Mouse (Mus musculus) CH12.LX (cell line): ENCODE results near the gene Nelfcd. TPM values are rescaled to one million over a fixed set of nuclear protein-coding genes. Genes with fewer than 3 reads are reported as not detected.

ENCODE experiments used
- DNase-seq: peaks from one replicate; pipeline ENCODE4 v3.0.0-alpha.2; 2013; ENCODE audit errors: extremely low read depth
- H3K27ac ChIP-seq: 2 replicates; pipeline ENCODE4 v1.5.1; 2012; ENCODE audit warnings: low read depth, mild to moderate bottlenecking, control low read depth, moderate library complexity; ENCODE audit not compliant: insufficient read depth
- H3K27me3 ChIP-seq: replicated peaks from 2 replicates; pipeline ENCODE3; 2012; ENCODE audit warnings: inconsistent platforms
- H3K36me3 ChIP-seq, 2 experiments: replicated peaks in 1 of 2; 2 replicates each; pipeline versions ENCODE3 to v1.6.1; 2012; ENCODE audit warnings: inconsistent platforms in 1 of 2, low read length in 1 of 2, mild to moderate bottlenecking in 1 of 2, mixed read lengths in 1 of 2, moderate library complexity in 1 of 2; ENCODE audit not compliant: control insufficient read depth in 1 of 2, insufficient read depth in 1 of 2
- H3K4me1 ChIP-seq, 2 experiments: 2 replicates each; pipeline ENCODE4 v1.6.1; 2012; ENCODE audit warnings: inconsistent platforms in 1 of 2, moderate library complexity in 1 of 2; ENCODE audit not compliant: insufficient read depth in 2 of 2, control insufficient read depth in 1 of 2
- H3K4me2 ChIP-seq: 2 replicates; pipeline ENCODE4 v1.6.1; 2012; ENCODE audit warnings: low read depth, mild to moderate bottlenecking, control low read depth; ENCODE audit not compliant: poor library complexity, insufficient read depth, severe bottlenecking
- H3K4me3 ChIP-seq, 3 experiments: fragments of 150-350 bp in 1 of 3; sonication (generic) in 1 of 3; replicated peaks in 1 of 3; 2 replicates each; pipeline versions ENCODE3 to v1.5.1; 2011 to 2012; ENCODE audit warnings: low read depth in 2 of 3, low read length in 2 of 3, mild to moderate bottlenecking in 2 of 3, moderate library complexity in 2 of 3, control low read depth in 1 of 3, improper control_type of control experiment in 1 of 3, inconsistent platforms in 1 of 3, mixed read lengths in 1 of 3; ENCODE audit not compliant: poor library complexity in 1 of 3
- H3K79me2 ChIP-seq: replicated peaks from 2 replicates; pipeline ENCODE4 v1.6.1; 2012; ENCODE audit warnings: mild to moderate bottlenecking, moderate library complexity; ENCODE audit not compliant: control insufficient read depth, poor library complexity, insufficient read depth, severe bottlenecking; ENCODE audit errors: extremely low read depth
- H3K9ac ChIP-seq: 2 replicates; pipeline ENCODE4 v1.6.1; 2012; ENCODE audit warnings: low read depth, mild to moderate bottlenecking, control low read depth, moderate library complexity; ENCODE audit not compliant: insufficient read depth
- H3K9me3 ChIP-seq: replicated peaks from 2 replicates; pipeline ENCODE3; 2012; ENCODE audit warnings: low read length, inconsistent platforms, mixed read lengths
- BHLHE40 ChIP-seq: IDR thresholded peaks from 2 replicates; pipeline ENCODE4 v1.6.1; 2011; ENCODE audit warnings: mild to moderate bottlenecking, low read depth, low read length, improper control_type of control experiment
- CHD1 ChIP-seq: IDR thresholded peaks from 2 replicates; pipeline ENCODE4 v1.6.1; 2012; ENCODE audit warnings: low read depth, low read length, improper control_type of control experiment, inconsistent platforms
- CHD2 ChIP-seq: IDR thresholded peaks from 2 replicates; pipeline ENCODE4 v1.6.1; 2011; ENCODE audit warnings: low read length, improper control_type of control experiment
- CTCF ChIP-seq, 2 experiments: IDR thresholded peaks in 1 of 2; conservative IDR thresholded peaks in 1 of 2; 2 replicates each; pipeline ENCODE4 v1.5.1; 2011 to 2012; ENCODE audit warnings: low read depth in 2 of 2, low read length in 2 of 2, improper control_type of control experiment in 1 of 2, inconsistent platforms in 1 of 2, mild to moderate bottlenecking in 1 of 2, moderate library complexity in 1 of 2
- E2F4 ChIP-seq: IDR thresholded peaks from 2 replicates; pipeline ENCODE4 v1.6.1; 2011; ENCODE audit warnings: low read depth, low read length, improper control_type of control experiment; ENCODE audit not compliant: insufficient replicate concordance
- ELF1 ChIP-seq: IDR thresholded peaks from 2 replicates; pipeline ENCODE4 v1.6.1; 2014; ENCODE audit warnings: low read depth, mild to moderate bottlenecking, inconsistent platforms, low read length, improper control_type of control experiment
- GABPA ChIP-seq: IDR thresholded peaks from 2 replicates; pipeline ENCODE4 v1.6.1; 2012; ENCODE audit warnings: low read depth, low read length, improper control_type of control experiment, inconsistent platforms; ENCODE audit not compliant: insufficient replicate concordance
- HCFC1 ChIP-seq: IDR thresholded peaks from 2 replicates; pipeline ENCODE4 v1.6.1; 2012; ENCODE audit warnings: low read depth, mild to moderate bottlenecking, inconsistent platforms, low read length, improper control_type of control experiment
- IRF4 ChIP-seq: IDR thresholded peaks from 2 replicates; pipeline ENCODE4 v1.6.1; 2014; ENCODE audit warnings: low read depth, mild to moderate bottlenecking, inconsistent platforms, low read length, improper control_type of control experiment
- JUN ChIP-seq: IDR thresholded peaks from 2 replicates; pipeline ENCODE4 v1.6.1; 2011; ENCODE audit warnings: low read depth, mild to moderate bottlenecking, low read length, improper control_type of control experiment, moderate library complexity; ENCODE audit not compliant: insufficient read depth
- JUND ChIP-seq: conservative IDR thresholded peaks from 2 replicates; pipeline ENCODE4 v1.6.1; 2011; ENCODE audit warnings: low read depth, low read length, improper control_type of control experiment
- KAT2A ChIP-seq: IDR thresholded peaks from 2 replicates; pipeline ENCODE4 v1.6.1; 2012; ENCODE audit warnings: low read length, improper control_type of control experiment, inconsistent platforms; ENCODE audit not compliant: insufficient replicate concordance
- MAFK ChIP-seq: IDR thresholded peaks from 2 replicates; pipeline ENCODE4 v1.6.1; 2011; ENCODE audit warnings: low read length, improper control_type of control experiment; ENCODE audit not compliant: insufficient replicate concordance
- MAX ChIP-seq: IDR thresholded peaks from 2 replicates; pipeline ENCODE4 v1.6.1; 2011; ENCODE audit warnings: low read length, improper control_type of control experiment
- MAZ ChIP-seq: IDR thresholded peaks from 2 replicates; pipeline ENCODE4 v1.6.1; 2012; ENCODE audit warnings: low read depth, mild to moderate bottlenecking, inconsistent platforms, low read length, improper control_type of control experiment, moderate library complexity
- MEF2A ChIP-seq: IDR thresholded peaks from 2 replicates; pipeline ENCODE4 v1.6.1; 2014; ENCODE audit warnings: low read depth, mild to moderate bottlenecking, inconsistent platforms, low read length, improper control_type of control experiment, borderline replicate concordance
- MYC ChIP-seq: IDR thresholded peaks from 2 replicates; pipeline ENCODE4 v1.6.1; 2011; ENCODE audit warnings: low read depth, mild to moderate bottlenecking, improper control_type of control experiment, low read length
- NELFE ChIP-seq: IDR thresholded peaks from 2 replicates; pipeline ENCODE4 v1.6.1; 2011; ENCODE audit warnings: low read depth, low read length, improper control_type of control experiment
- NRF1 ChIP-seq: IDR thresholded peaks from 2 replicates; pipeline ENCODE4 v1.6.1; 2014; ENCODE audit warnings: low read depth, mild to moderate bottlenecking, inconsistent platforms, low read length, improper control_type of control experiment, moderate library complexity
- PAX5 ChIP-seq: IDR thresholded peaks from 2 replicates; pipeline ENCODE4 v1.6.1; 2012; ENCODE audit warnings: low read length, inconsistent platforms, mixed read lengths
- POLR2A ChIP-seq: IDR thresholded peaks from 2 replicates; pipeline ENCODE4 v1.6.1; 2011; ENCODE audit warnings: low read depth, mild to moderate bottlenecking, improper control_type of control experiment, low read length
- POLR2AphosphoS2 ChIP-seq: IDR thresholded peaks from 2 replicates; pipeline ENCODE4 v1.6.1; 2011; ENCODE audit warnings: low read depth, low read length, improper control_type of control experiment
- RAD21 ChIP-seq: IDR thresholded peaks from 2 replicates; pipeline ENCODE4 v1.6.1; 2011; ENCODE audit warnings: low read depth, mild to moderate bottlenecking, low read length, improper control_type of control experiment, moderate library complexity
- RCOR1 ChIP-seq: conservative IDR thresholded peaks from 2 replicates; pipeline ENCODE4 v1.6.1; 2012; ENCODE audit warnings: low read depth, mild to moderate bottlenecking, inconsistent platforms, low read length, improper control_type of control experiment
- SIN3A ChIP-seq: IDR thresholded peaks from 2 replicates; pipeline ENCODE4 v1.6.1; 2012; ENCODE audit warnings: low read length, improper control_type of control experiment, inconsistent platforms
- SMC3 ChIP-seq: IDR thresholded peaks from 2 replicates; pipeline ENCODE4 v1.6.1; 2011; ENCODE audit warnings: low read depth, low read length, improper control_type of control experiment
- TBP ChIP-seq: conservative IDR thresholded peaks from 2 replicates; pipeline ENCODE4 v1.6.1; 2011; ENCODE audit warnings: low read depth, low read length, improper control_type of control experiment
- TCF12 ChIP-seq: IDR thresholded peaks from 2 replicates; pipeline ENCODE4 v1.6.1; 2014; ENCODE audit warnings: low read depth, mild to moderate bottlenecking, inconsistent platforms, low read length, improper control_type of control experiment
- UBTF ChIP-seq: IDR thresholded peaks from 2 replicates; pipeline ENCODE4 v1.6.1; 2012; ENCODE audit warnings: low read depth, mild to moderate bottlenecking, inconsistent platforms, low read length, improper control_type of control experiment, moderate library complexity
- USF1 ChIP-seq: IDR thresholded peaks from 2 replicates; pipeline ENCODE4 v1.6.1; 2014; ENCODE audit warnings: low read depth, mild to moderate bottlenecking, inconsistent platforms, low read length, improper control_type of control experiment
- USF2 ChIP-seq: conservative IDR thresholded peaks from 2 replicates; pipeline ENCODE4 v1.6.1; 2011; ENCODE audit warnings: low read depth, low read length, improper control_type of control experiment
- ZKSCAN1 ChIP-seq: IDR thresholded peaks from 2 replicates; pipeline ENCODE4 v1.6.1; 2012; ENCODE audit warnings: low read depth, inconsistent platforms, low read length, improper control_type of control experiment, borderline replicate concordance
- ZMIZ1 ChIP-seq: IDR thresholded peaks from 2 replicates; pipeline ENCODE4 v1.6.1; 2012; ENCODE audit warnings: low read depth, mild to moderate bottlenecking, inconsistent platforms, low read length, improper control_type of control experiment
- dilution Hi-C: fragments of 300-500 bp; cut with MboI; formaldehyde crosslinking; loops from 2 replicates; pipeline ENCODE4 v1.14.3; 2020; ENCODE audit warnings: low sequenced_read_pairs; ENCODE audit not compliant: extremely low pct_unique_long_range_greater_than_20kb, extremely low pct_ligation_motif_present
- in situ Hi-C: fragments of 300-500 bp; cut with MboI; formaldehyde crosslinking; loops from 3 replicates; pipeline ENCODE4 v1.14.3; 2019; ENCODE audit warnings: low sequenced_read_pairs, low pct_ligation_motif_present, low pct_unique_long_range_greater_than_20kb, mixed read lengths
- polyA plus RNA-seq: library from polyadenylated mRNA; unstranded; fragments of >175 nt; gene quantifications from 2 replicates; pipeline ENCODE4 v1.2.1, GENCODE M21; 2012; ENCODE audit warnings: low read depth; ENCODE audit not compliant: insufficient read length
- total RNA-seq, 2 experiments: library from RNA; depleted of rRNA; stranded (reverse); fragments of 300-350 nt in 1 of 2; fragments of >200 nt in 1 of 2; gene quantifications; 2 replicates each; pipeline ENCODE4 v1.2.3; 2012 to 2014

Nelfcd gene
- total and polyA plus RNA-seq, 3 experiments = 39.1 to 50.5 (median 44.6) TPM

DNA sequence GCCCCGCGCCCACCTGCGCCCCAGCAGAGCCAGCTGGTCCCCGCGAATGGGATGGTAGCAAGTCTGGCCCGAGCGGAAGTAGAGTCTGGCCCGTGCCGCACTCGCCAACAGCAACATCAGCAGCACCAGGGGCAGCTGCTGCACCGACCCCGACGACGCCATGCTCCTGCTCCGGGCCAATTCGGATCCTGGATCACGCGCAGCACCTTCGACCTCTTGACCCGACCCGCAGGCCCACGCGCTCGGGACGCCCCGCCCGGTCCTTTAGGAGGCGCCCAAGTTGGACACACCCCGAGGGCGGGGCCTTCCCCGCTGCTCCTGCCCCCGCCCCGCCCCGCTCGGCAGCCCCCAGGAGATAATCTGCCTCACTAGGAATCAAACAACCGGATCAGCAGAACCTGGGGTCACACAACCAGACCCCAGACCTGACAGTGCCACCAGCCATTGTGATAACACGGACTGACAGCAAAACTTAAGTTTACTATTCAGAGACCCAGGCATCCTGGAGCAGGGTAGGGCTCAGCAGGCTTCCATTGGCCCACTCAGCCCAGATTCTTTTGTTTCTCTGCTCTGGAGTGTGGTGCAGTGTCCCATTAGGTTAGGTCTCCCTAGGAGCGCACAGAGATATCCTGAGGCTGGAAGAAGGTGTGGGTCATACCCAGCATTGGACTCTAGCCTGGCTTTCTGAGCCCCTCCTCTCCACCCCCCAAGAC, 23.3 kb downstream of the Nelfcd start, which contains the start of gene Ctsz (continued):
- TF ChIP-seq ELF1 (peak; percentile 53; the same call in 1 of the 2 replicates), SMC3 (no peak), UBTF (0 out of 2 replicates have a peak, but pooled peaks have one; percentile 2), RAD21 (no peak), KAT2A (no peak), JUND (no peak), GABPA (no peak), CHD1 (no peak), POLR2A (peak; percentile 90), E2F4 (no peak), MYC (peak; percentile 34; the same call in 1 of the 2 replicates), ZMIZ1 (peak; percentile 74; the same call in 1 of the 2 replicates), USF1 (no peak), RCOR1 (no peak), SIN3A (no peak; the same call in 1 of the 2 replicates), MAFK (no peak), MAZ (peak; percentile 89; the same call in 1 of the 2 replicates), JUN (no peak), CHD2 (no peak; the same call in 1 of the 2 replicates)

DNA sequence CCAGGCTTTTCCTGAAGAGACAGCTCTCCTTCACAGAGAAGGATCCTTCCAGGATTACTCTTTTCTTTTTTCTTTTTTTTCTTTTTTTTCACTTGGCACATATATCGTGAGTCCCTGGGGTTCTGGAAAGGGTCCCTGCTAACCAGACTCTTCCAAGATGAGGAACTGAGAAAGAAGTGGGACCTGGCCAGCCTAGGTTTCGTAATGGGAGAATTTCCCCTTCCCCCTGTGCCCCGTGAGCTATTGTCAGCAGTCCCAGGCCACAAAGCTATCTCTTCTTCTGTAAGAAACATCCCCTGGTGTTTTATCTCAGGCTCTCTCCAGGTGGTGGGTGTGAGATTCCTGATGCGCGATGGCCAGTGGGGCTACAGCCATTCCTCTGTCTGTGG, 23.8 kb downstream of the Nelfcd start:
- H3K4me2 ChIP-seq = peak overlapping the region; percentile 92
- peaks cover 1% of the 10 kb centered on the region for H3K27me3 ChIP-seq
- H3K4me3 ChIP-seq = peak overlapping the region in 2 of 3 experiments; percentile 73 to 97
- no peak overlapping the region for H3K27ac ChIP-seq
- peak overlapping the region; percentile 61; the same call in 1 of the 2 replicates for H3K9ac ChIP-seq
- H3K79me2 ChIP-seq = peaks cover 29% of the 10 kb centered on the region
- in situ Hi-C loops (no loop called here), dilution Hi-C loops (no loop called here)
- no peak for DNase-seq
- peaks cover 35 to 81% of the 10 kb centered on the region in 2 experiments for H3K4me1 ChIP-seq
- H3K36me3 ChIP-seq = peaks cover 15 to 25% of the 10 kb centered on the region in 2 experiments
- no peaks in the 10 kb centered on the region for H3K9me3 ChIP-seq
- no peak for TF ChIP-seq CTCF (conservative IDR thresholded peaks at IDR 0.05 in 1 of 2, IDR thresholded peaks at IDR 0.05 in 1 of 2; ENCODE audit: low read depth in 2 of 2, low read length in 2 of 2)
- TF ChIP-seq MAFK = no peak
- TF ChIP-seq ZMIZ1 = no peak
- TF ChIP-seq JUN = no peak
- TF ChIP-seq IRF4 = peak; percentile 93
- no peak for TF ChIP-seq GABPA
- TF ChIP-seq MYC = no peak
- TF ChIP-seq MEF2A = peak; percentile 62; the same call in 1 of the 2 replicates
- TF ChIP-seq NRF1 = no peak
- TF ChIP-seq RCOR1 = no peak
- TF ChIP-seq USF1 = no peak
- no peak for TF ChIP-seq MAX
- no peak for TF ChIP-seq HCFC1
- TF ChIP-seq UBTF = no peak
- no peak for TF ChIP-seq CHD2
- no peak for TF ChIP-seq SIN3A
- no peak for TF ChIP-seq SMC3
- no peak for TF ChIP-seq PAX5
- TF ChIP-seq ZKSCAN1 = no peak
- TF ChIP-seq NELFE = no peak
- TF ChIP-seq USF2 = no peak
- no peak for TF ChIP-seq POLR2AphosphoS2
- peak; percentile 80 for TF ChIP-seq BHLHE40
- TF ChIP-seq POLR2A = no peak
- TF ChIP-seq TBP = no peak
- TF ChIP-seq TCF12 = peak; percentile 56; the same call in 1 of the 2 replicates
- no peak for TF ChIP-seq MAZ
- no peak for TF ChIP-seq E2F4
- no peak for TF ChIP-seq CHD1
- no peak for TF ChIP-seq KAT2A
